Mouse (Mus musculus): ENCODE measurements around the gene Mindy4.
A peak's percentile ranks its signal among the peaks of the same experiment; 100 is the strongest.

Gene Mindy4

DNA sequence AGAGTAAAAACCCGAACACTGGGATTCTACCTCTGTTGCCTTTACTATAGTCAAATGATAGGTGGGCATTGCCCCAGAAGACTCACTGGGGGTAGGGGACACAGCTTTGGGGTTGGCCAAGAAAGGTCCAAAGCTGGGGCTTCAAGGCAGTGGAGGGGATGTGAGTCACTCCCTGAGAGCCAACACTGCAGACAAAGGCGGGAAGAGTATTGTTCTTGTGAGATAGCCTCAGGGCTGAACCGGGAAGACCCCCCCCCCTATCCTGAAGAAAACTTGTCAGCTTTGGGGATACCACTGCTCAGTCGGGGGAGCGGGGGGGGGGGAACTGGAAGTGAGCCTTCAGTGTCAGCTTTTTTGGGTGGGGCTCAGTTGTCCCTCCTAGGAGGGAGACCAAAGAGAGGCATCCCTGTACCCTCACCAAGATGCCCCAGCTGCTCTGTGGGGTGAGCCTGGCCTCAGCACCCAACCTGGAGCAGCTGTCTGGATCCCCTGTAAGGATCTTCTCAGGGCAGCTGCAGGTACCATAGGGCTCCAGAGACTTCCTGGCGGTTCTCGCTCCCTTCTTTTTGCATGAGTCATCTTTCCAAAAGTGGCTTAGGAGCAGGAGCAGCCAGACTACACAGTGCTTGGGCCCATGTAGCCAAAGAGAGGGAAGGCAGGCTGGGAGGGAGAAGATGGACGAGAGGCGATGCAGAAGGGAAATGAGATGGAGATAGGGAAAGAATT lies 141.3 kb downstream of the Mindy4 start:
- peak in 1 of 2 experiments; percentile 20 for DNase-seq

DNA sequence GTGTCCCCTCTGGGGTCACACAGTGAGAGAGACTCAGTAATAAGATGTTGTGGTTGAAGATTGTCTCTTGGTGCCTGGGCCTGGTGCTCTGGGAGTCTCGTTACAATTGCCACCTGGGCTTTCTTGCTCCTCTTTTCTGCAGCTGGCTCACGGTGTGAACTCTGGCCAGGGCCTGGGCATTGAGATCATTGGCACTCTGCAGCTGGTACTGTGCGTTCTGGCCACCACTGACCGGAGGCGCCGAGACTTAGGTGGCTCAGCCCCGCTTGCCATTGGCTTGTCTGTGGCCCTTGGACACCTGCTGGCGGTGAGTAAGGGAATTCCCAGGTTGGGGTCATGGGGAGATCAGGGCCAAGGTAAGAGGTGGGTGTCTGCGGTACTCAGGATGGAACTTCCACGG lies 142.1 kb downstream of the Mindy4 start:
- DNase-seq, result peak in 1 of 2 experiments; percentile 17

DNA sequence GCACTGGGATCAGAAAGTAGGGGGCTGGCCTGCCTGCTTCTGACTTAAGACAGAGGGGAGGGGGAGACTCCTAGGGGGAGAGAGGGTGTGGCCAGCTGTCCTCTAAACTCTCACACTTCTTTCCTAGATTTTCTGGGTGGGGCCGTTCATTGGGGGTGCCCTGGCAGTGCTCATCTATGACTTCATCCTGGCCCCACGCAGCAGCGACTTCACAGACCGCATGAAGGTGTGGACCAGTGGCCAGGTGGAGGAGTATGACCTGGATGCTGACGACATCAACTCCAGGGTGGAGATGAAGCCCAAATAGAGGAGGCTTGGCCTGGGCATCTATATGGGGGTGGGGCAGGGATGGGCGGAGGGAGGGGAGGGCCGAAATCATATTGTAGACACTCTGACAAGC lies 143.3 kb downstream of the Mindy4 start:
- DNase-seq, result no peak

DNA sequence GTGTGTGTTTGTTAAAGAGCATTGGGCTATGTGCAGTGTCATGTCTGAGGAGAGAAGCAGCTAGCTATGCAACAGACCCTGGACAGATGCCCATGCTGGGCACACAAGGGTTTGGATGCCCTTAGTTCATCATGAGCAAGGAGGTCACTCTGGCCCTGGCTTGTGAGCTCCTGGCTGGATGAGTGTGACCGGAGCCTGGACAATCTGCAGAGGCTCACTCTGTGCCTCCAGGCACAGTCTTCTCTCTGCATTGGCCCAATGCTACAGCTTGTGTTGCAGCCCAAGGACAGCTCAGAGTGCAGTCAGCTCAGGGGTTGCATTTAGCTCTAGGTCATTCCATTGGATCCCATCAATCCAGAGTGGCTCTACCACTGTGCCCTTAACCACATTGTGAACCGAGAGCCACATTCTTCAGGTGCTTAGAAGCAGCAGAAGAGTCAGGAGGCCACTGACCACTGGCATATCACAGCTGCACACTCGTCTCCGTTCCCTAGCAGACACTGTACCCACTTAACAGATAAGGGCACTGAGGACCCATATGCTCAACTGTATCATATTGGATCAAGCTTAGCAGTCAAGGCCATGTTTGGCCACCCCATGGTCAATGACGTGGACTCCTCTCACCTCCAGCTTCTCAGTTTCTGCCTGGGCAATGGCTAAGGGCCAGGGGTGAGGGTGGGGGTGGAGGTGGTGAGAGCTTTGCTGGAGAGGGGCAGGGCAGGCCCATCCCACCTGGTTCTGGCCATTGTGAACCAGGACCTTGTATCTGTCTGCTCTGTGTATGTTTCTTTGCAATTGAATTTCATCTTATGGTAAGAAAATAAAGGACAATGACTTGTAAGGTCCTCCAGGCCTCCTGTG lies 144.8 kb downstream of the Mindy4 start:
- DNase-seq, result no peak

GRCm38 (mm10) chr6:55349231-55349630 lies 146.0 kb downstream of the Mindy4 start:
- peak in 1 of 2 experiments; percentile 5 for DNase-seq

DNA sequence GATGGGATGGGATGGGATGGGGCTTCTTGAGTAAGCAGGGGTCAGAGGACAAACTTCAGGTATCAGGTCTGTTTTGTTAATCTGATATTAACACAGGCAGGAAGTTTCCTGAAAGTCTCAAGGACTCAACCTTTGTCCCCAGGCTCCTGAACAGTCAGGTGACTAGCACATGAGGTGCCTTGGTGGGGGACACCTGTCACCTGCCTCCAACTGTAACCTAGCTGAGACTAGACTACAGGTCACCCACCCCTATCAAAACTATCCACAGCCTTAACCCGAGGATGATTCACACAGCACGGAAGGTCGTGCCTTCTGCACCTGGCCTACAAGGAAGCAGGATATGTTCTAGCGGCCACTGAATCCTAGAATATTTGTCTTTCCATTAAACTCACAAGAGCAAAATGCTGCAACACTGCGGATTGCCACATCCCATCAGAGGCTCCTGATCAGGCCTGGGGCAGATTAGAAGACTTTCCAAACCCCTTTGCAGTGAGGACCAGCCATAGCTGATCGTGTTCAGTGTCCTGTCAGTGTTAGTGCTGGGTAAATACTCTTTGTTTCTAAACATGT lies 147.3 kb downstream of the Mindy4 start:
- peak in 1 of 2 experiments; percentile 7 for DNase-seq

DNA sequence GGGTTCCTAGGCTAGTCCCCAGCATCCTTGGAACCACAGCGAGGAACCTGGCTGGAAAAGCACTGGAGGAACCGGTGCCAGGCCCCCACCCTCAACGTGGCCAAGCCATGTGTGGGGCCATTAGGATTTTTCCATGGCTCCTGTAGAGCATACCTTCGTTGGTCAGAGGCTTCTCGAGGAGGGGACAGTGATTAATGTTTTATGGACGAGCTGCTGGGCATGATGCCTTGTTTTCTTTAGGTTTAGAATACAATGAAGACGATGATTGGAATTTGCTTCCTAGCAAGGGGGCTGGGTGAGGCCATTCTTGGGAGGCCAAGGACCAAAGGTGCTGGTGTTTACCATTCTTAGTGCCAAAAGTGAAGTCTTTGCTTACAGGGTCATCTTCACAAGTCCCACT lies 148.5 kb downstream of the Mindy4 start:
- DNase-seq, result no peak

- DNase-seq, result no peak
Observed at GRCm38 (mm10) chr6:55353711-55354445, 150.7 kb downstream of the Mindy4 start.

DNA sequence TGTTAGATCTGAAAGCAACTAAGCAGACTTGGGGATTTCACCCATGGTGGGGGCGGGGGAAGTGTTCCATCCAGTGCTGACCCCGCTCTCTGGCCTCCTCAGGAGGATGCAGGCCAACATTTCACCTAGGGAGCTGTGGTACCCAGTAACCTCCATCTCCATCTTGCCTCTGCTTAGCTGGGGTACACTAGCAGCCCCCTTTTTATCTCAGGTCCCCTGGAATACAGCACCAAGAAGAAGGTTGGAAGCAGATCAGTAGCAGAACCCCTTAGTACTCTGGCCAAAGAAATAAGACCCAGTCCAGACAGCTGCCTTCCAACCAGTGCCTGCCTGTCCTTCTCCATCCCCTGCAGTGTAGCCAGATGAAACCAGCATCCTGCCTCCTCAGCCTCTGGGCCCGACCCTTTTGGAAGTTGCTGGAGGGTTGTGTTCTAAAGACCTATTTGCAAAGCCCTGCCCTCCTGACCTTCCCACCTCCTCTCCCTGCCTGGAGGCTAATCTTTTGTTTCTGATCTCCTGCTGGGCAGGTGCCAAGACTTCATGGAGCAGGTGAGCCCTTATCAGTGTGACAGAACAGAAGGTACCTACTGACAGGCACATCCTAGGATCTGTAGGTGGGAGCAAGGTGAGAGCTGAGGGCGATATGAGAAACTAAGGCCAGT lies 151.4 kb downstream of the Mindy4 start:
- DNase-seq, result no peak

GRCm38 (mm10) chr6:55355575-55355974 lies 152.4 kb downstream of the Mindy4 start:
- no peak for DNase-seq

- DNase-seq, result peak in 1 of 2 experiments; percentile 57
Observed at GRCm38 (mm10) chr6:55356017-55356703, 153.0 kb downstream of the Mindy4 start.

- DNase-seq, result no peak
Observed at GRCm38 (mm10) chr6:55356976-55357635, 153.9 kb downstream of the Mindy4 start.

GRCm38 (mm10) chr6:55357636-55358031 lies 154.5 kb downstream of the Mindy4 start:
- peak; percentile 55 to 66 for DNase-seq

- no peak for DNase-seq
Observed at GRCm38 (mm10) chr6:55358731-55359143, 155.6 kb downstream of the Mindy4 start.

DNA sequence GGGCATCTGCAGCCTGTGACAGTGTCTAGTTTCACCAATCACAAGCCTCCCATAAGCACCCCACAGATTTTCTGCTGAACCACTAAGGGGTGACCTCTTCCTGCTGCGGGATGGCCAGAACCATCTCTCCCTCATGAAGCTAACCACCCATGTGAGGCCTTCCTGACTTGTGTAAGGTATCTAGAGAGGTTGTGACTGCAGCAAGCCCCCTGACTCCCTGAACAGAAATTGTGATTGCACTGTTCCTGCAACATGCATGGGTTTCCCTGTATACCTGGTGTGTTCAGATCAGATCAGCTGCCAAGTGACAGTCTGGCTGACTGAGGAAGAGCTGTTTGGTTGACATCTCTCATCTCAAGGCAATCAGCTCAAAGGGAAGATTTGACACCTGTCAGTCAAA lies 159.5 kb downstream of the Mindy4 start:
- DNase-seq, result no peak

- no peak for DNase-seq
Observed at GRCm38 (mm10) chr6:55367126-55367525, 163.9 kb downstream of the Mindy4 start.

Data from lung, postnatal 4 days (tissue).